Mouse (Mus musculus) liver, embryonic 16.5 days (tissue): Measurements from ENCODE around the gene Fam50b. TPM values are rescaled to one million over a fixed set of nuclear protein-coding genes. Genes with fewer than 3 reads are reported as not detected.

Experiments used
- ATAC-seq: fragments of 200-750 bp; cut with Nextera tagmentation; 2 replicates; pipeline ENCODE4 v1.8.0; 2017; ENCODE audit warnings: low read depth, mild to moderate bottlenecking, moderate number of reproducible peaks, moderate library complexity
- H3K27ac ChIP-seq: fragments of 300-500 bp; sonication (generic); 2 replicates; pipeline ENCODE4 v1.5.1; 2014; ENCODE audit warnings: mild to moderate bottlenecking, low read length
- H3K27me3 ChIP-seq: fragments of 300-500 bp; sonication (generic); 2 replicates; pipeline ENCODE4 v1.6.1; 2014; ENCODE audit warnings: low read depth, low read length, mixed read lengths; ENCODE audit not compliant: control insufficient read depth, insufficient read depth
- H3K36me3 ChIP-seq: fragments of 300-500 bp; sonication (generic); 2 replicates; pipeline ENCODE4 v1.6.1; 2014; ENCODE audit warnings: mild to moderate bottlenecking; ENCODE audit not compliant: control insufficient read depth, insufficient read depth
- H3K4me1 ChIP-seq: fragments of 300-500 bp; sonication (generic); 2 replicates; pipeline ENCODE4 v1.6.1; 2014; ENCODE audit warnings: low read depth, low read length, mixed read lengths; ENCODE audit not compliant: control insufficient read depth
- H3K4me2 ChIP-seq: fragments of 300-500 bp; sonication (generic); 2 replicates; pipeline ENCODE4 v1.6.1; 2014; ENCODE audit warnings: low read depth, low read length, mixed read lengths
- H3K4me3 ChIP-seq: fragments of 300-500 bp; sonication (generic); 2 replicates; pipeline ENCODE4 v1.5.1; 2014; ENCODE audit warnings: low read depth, mild to moderate bottlenecking, low read length
- H3K9ac ChIP-seq: fragments of 300-500 bp; sonication (generic); 2 replicates; pipeline ENCODE4 v1.6.1; 2014; ENCODE audit warnings: low read depth, low read length
- H3K9me3 ChIP-seq: fragments of 300-500 bp; sonication (generic); replicated peaks from 2 replicates; pipeline ENCODE4 v1.6.1; 2016; ENCODE audit warnings: low read length; ENCODE audit not compliant: control insufficient read depth
- WGBS: fragments of 180-500 bp; shearing (Covaris S2); extraction: QIAGEN DNeasy Blood & Tissue Kit; methylation state at CpG from one replicate; pipeline ENCODE4 v1.1.7; 2014; ENCODE audit not compliant: insufficient replicate concordance; 5-methylcytosine and 5-hydroxymethylcytosine counted together
- polyA plus RNA-seq: library from polyadenylated mRNA; unstranded; fragments of >200 nt; fragmentation: Nextera tagmentation; extraction: Ambion mirVana; gene quantifications from 2 replicates; pipeline ENCODE4 v1.2.1, GENCODE M21; 2015

The Fam50b gene
- polyA plus RNA-seq, 1 experiment from 2014 or later: 0.22 TPM

DNA sequence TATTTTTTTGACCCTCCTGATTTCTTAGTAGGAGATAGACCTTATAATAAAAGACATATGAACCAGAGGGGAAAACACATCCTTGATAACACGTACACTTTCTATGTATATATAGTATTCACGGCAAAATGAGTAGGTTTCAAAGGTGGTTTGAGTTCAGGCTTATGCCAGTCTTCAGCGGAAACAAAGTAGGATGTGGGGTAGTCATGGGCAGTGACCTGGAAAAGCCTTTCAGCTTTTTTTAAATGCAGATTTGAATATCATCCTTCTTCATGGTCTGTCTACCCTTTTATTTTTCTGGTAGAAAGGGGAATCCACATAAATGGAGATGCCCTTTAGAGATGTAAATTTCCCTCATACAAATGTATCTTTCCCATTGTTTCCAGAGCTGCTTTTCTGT is 29.8 kb upstream of the Fam50b start:
- ATAC-seq: no peak
- Histone ChIP-seq H3K27ac (no peak overlapping the region), H3K4me1 (no peaks in the 10 kb centered on the region), H3K27me3 (no peaks in the 10 kb centered on the region), H3K4me3 (no peak overlapping the region), H3K36me3 (no peaks in the 10 kb centered on the region), H3K9me3 (no peaks in the 10 kb centered on the region), H3K4me2 (no peak overlapping the region), H3K9ac (no peak overlapping the region)
- 63% methylated on average over 3 of the region's 3 CpGs for WGBS

DNA sequence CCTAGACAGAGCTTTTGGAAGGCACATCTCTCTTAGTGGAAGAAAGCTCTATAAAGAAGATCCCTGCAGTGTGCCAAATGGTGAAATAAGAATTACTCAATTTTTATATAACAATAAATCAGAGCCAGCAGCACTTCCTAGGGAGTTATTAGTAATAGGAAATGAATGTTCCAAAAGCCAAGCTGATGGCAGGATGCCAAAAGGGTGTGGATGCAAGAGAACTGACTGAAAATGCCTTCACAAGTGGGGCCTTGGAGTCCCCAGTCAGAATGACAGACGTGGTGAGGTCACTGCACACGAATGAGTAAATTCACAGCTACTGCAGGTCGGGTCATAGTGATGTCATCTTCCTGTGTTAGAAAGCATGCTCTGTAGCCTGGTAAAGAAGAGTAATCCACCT is 25.7 kb upstream of the Fam50b start:
- 35% methylated on average over 3 of the region's 3 CpGs for WGBS
- Histone ChIP-seq H3K4me2 (no peak overlapping the region), H3K9me3 (no peaks in the 10 kb centered on the region), H3K4me1 (no peaks in the 10 kb centered on the region), H3K27me3 (no peaks in the 10 kb centered on the region), H3K9ac (no peak overlapping the region), H3K4me3 (no peak overlapping the region), H3K36me3 (no peaks in the 10 kb centered on the region), H3K27ac (no peak overlapping the region)
- no peak for ATAC-seq

DNA sequence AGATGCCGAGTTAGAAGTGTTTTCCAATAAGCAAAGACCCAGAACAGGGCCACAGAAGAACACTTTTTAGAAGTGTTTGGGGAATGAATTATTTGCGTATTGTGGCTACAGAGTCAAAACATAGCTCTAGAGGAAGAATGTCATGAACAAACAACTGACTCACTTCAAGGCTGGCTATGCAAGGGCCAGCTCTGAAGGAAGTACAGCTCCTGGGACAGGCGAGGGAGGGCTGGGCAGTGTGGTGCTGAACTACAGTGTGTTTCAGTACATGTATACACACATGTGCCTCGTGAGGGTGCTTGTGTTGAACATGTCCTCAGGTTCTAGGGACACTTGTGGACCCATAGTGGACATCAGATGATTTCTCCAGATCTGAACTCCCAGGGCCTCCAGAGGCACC is 25.1 kb upstream of the Fam50b start:
- no peaks in the 10 kb centered on the region for H3K4me1 ChIP-seq
- H3K27me3 ChIP-seq: no peaks in the 10 kb centered on the region
- WGBS: 48% methylated on average over 4 of the region's 4 CpGs
- no peak overlapping the region for H3K27ac ChIP-seq
- no peak overlapping the region for H3K9ac ChIP-seq
- H3K4me3 ChIP-seq: no peak overlapping the region
- H3K36me3 ChIP-seq: no peaks in the 10 kb centered on the region
- H3K9me3 ChIP-seq: no peaks in the 10 kb centered on the region
- ATAC-seq: no peak
- no peak overlapping the region for H3K4me2 ChIP-seq

DNA sequence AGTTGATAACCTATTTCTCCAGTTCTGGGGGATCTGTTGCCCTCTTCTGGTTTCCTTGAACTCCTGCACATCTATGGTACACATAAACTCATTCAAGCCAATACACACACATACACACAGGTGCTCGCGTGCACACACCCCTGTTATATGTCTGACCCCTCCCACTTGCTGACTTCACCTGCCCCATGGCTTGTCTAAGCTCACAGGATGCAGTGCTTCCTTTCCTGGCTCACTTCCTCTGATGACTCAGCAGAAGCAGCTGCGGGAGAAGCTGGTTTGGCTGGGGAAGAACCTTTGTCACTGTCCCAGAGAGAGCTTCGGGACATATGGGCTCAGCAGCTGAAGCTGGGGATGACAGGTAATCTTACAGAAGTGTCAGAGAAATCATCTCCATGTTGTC is 23.2 kb upstream of the Fam50b start:
- no peak overlapping the region for H3K27ac ChIP-seq
- ATAC-seq: no peak
- no peak overlapping the region for H3K4me2 ChIP-seq
- WGBS: 44% methylated on average over 4 of the region's 4 CpGs
- H3K36me3 ChIP-seq: no peaks in the 10 kb centered on the region
- H3K4me1 ChIP-seq: no peaks in the 10 kb centered on the region
- no peak overlapping the region for H3K9ac ChIP-seq
- H3K27me3 ChIP-seq: no peaks in the 10 kb centered on the region
- no peak overlapping the region for H3K4me3 ChIP-seq
- no peaks in the 10 kb centered on the region for H3K9me3 ChIP-seq

DNA sequence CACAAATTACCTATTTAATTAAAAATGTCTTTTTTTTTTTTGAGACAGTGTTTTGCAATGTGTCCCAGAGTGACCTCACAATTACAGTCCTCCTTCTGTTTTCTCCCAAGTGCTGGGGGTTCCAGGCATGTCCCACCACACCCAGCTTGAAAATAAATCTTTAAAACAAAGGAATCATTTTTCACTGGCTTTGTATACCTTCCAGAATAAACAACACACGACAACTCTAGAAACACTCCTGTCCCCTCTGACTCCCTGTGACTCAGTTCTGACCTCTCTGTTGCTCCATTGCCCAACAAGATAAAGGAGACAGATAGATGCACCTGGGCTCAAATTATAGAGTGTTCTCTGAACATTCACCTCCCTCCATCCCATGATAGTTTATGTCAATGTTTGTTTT is 21.8 kb upstream of the Fam50b start:
- ATAC-seq: no peak
- H3K4me3 ChIP-seq: no peak overlapping the region
- H3K4me2 ChIP-seq: no peak overlapping the region
- H3K36me3 ChIP-seq: no peaks in the 10 kb centered on the region
- no peaks in the 10 kb centered on the region for H3K9me3 ChIP-seq
- no peak overlapping the region for H3K9ac ChIP-seq
- no peaks in the 10 kb centered on the region for H3K4me1 ChIP-seq
- H3K27me3 ChIP-seq: no peaks in the 10 kb centered on the region
- WGBS: 31% methylated on average over 1 of the region's 1 CpGs
- no peak overlapping the region for H3K27ac ChIP-seq

DNA sequence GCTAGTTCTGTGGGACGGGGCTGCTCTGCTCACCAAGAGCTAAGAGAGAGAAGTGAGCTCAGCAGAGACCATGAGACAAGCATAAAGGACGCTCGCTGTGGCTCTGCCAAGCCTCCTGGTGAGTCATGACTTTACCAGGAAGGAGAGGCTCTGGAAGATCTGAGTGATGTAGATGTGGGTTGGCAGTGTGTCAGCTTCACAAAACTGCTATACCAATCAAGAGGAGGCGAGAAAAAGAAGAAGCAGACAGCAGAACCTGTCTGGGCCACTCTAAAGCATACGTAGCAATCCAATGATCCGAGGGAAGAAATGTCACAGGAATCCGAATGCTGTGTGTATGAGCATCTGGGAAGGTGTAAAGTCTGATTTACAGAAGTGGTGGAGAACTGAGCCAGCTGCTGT is 19.2 kb upstream of the Fam50b start:
- Histone ChIP-seq H3K9me3 (no peaks in the 10 kb centered on the region), H3K9ac (no peak overlapping the region), H3K36me3 (no peaks in the 10 kb centered on the region), H3K27ac (no peak overlapping the region), H3K4me1 (no peaks in the 10 kb centered on the region), H3K4me3 (no peak overlapping the region), H3K27me3 (no peaks in the 10 kb centered on the region), H3K4me2 (no peak overlapping the region)
- no peak for ATAC-seq
- WGBS: 47% methylated on average over 7 of the region's 7 CpGs

DNA sequence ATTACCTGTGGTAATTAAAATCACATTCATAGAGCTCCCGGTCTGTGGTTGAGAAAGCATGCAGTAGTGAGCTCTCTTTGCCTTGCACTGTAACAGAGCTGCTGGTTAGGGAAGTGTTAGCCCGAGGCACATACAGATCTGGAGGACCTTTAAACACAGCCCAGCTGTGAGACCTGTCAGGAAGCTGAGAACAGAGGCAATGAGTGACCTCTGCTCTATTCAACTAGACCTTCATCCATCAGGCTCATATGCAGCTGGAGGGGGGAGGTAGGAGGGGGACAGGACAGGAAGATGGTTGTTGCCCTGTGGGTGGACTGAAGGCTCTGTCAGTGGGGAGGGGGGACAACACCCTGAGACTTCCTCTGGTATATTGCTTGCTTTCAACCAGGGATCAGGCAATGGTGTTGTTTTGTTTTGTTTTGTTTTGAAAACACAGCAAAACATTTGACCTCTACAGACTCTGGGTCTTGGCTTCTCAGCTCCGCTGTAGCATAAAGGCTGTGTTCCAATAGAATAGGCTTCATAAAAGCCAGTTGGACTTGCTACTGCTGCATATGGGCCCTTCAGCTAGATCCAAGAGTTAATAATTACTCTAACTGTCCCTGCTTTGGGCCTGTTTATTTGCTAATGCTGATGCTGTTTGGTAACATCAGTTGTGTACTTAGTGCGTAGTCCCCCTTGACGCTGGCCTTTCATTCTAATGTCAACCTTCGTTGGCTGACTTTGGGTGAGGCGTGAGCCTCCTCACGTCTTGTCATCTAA is 9.6 kb upstream of the Fam50b start:
- peak; percentile 88 for ATAC-seq
- 50% methylated on average over 8 of the region's 8 CpGs for WGBS
- Histone ChIP-seq H3K27me3 (no peaks in the 10 kb centered on the region), H3K9ac (no peak overlapping the region), H3K36me3 (no peaks in the 10 kb centered on the region), H3K27ac (peak overlapping the region; percentile 73), H3K4me1 (peaks cover 3% of the 10 kb centered on the region; the same call in 1 of the 2 replicates), H3K4me3 (no peak overlapping the region), H3K4me2 (0 out of 2 replicates have a peak overlapping the region, but pooled peaks have one; percentile 6), H3K9me3 (no peaks in the 10 kb centered on the region)

DNA sequence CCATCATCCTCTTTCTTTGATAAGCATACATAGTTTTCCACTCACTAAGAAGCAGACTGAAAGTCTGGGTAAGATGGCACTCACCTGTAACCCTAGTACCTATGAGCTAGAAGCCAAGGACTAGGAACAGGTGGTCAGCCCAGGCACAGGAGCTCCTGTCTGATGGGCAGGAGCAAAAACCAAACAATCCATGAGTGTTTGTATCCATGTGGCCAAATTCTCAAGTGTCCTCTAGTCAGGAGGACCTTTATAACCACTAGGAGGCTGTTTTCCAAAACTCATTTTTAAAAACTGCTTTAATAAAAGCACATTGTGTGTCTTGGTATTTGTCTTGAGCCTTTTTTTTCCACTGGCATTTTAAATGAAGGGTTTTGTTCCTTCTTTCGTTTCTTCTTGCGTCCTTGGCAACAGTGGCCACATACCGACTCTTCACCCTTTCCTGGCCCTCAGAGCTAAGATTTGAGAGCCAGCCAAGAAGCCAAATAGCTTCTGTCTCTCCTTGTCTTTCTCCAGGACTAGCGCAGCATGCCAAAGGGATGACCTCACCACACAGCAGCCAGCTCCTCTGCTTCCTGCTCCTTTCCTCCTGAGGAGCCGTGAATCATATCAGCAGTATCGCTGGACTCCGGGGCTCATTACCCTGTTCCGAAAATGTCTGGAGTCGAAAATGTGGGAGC is 8.7 kb upstream of the Fam50b start:
- Histone ChIP-seq H3K4me1 (peaks cover 3% of the 10 kb centered on the region; the same call in 1 of the 2 replicates), H3K4me3 (no peak overlapping the region), H3K27me3 (no peaks in the 10 kb centered on the region), H3K9ac (no peak overlapping the region), H3K27ac (no peak overlapping the region), H3K36me3 (no peaks in the 10 kb centered on the region), H3K4me2 (no peak overlapping the region), H3K9me3 (no peaks in the 10 kb centered on the region)
- no peak for ATAC-seq
- 13% methylated on average over 9 of the region's 9 CpGs for WGBS

DNA sequence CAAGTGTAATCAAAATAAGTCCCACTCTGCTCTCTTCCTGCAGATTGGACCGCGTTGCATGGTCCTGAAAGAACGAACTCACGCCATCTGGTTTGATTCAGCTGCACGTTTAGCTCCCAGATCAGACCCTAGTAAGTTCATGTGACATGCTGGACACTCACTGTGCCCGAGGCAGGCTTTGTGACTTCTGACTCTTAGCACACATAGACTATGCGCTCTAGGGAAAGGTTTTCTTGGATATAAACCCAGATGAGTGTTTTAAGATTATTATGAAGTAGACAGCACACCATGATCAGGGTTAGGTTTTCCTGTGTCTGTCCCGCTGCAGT is 8.2 kb upstream of the Fam50b start:
- H3K4me3 ChIP-seq: no peak overlapping the region
- no peaks in the 10 kb centered on the region for H3K9me3 ChIP-seq
- no peak overlapping the region for H3K9ac ChIP-seq
- H3K27me3 ChIP-seq: no peaks in the 10 kb centered on the region
- H3K4me2 ChIP-seq: no peak overlapping the region
- H3K27ac ChIP-seq: no peak overlapping the region
- no peaks in the 10 kb centered on the region for H3K36me3 ChIP-seq
- 32% methylated on average over 8 of the region's 8 CpGs for WGBS
- ATAC-seq: no peak
- H3K4me1 ChIP-seq: peaks cover 3% of the 10 kb centered on the region; the same call in 1 of the 2 replicates
